Mouse (Mus musculus) limb, embryonic 15.5 days (tissue): ENCODE data around the gene Il6st. TPM values are rescaled to one million over a fixed set of nuclear protein-coding genes. Genes with fewer than 3 reads are reported as not detected.
"Not testable (repeated sequence)": the region's sequence is repeated elsewhere in the genome, so short reads cannot be mapped to it uniquely, and the experiment has no call there.

Experiments used
- ATAC-seq: fragments of 200-750 bp; cut with Nextera tagmentation; 2 replicates; pipeline ENCODE4 v1.8.0; 2017; ENCODE audit warnings: low read depth, moderate TSS enrichment; ENCODE audit not compliant: insufficient number of reproducible peaks, low FRiP score, low TSS enrichment
- H3K27ac ChIP-seq: fragments of 300-500 bp; sonication (generic); 2 replicates; pipeline ENCODE4 v1.5.1; 2015; ENCODE audit warnings: moderate library complexity, mild to moderate bottlenecking, inconsistent platforms
- H3K27me3 ChIP-seq: fragments of 300-500 bp; sonication (generic); 2 replicates; pipeline ENCODE4 v1.6.1; 2015; ENCODE audit warnings: inconsistent platforms
- H3K36me3 ChIP-seq: fragments of 300-500 bp; sonication (generic); 2 replicates; pipeline ENCODE4 v1.6.1; 2015; ENCODE audit warnings: inconsistent platforms
- H3K4me1 ChIP-seq: fragments of 300-500 bp; sonication (generic); 2 replicates; pipeline ENCODE4 v1.6.1; 2015; ENCODE audit warnings: inconsistent platforms
- H3K4me2 ChIP-seq: fragments of 300-500 bp; sonication (generic); 2 replicates; pipeline ENCODE4 v1.6.1; 2015; ENCODE audit warnings: mild to moderate bottlenecking, inconsistent platforms
- H3K4me3 ChIP-seq: fragments of 300-500 bp; sonication (generic); 2 replicates; pipeline ENCODE4 v1.5.1; 2015; ENCODE audit warnings: mild to moderate bottlenecking, inconsistent platforms
- H3K9ac ChIP-seq: fragments of 300-500 bp; sonication (generic); 2 replicates; pipeline ENCODE4 v1.6.1; 2015; ENCODE audit warnings: inconsistent platforms
- H3K9me3 ChIP-seq: fragments of 300-500 bp; sonication (generic); 2 replicates; pipeline ENCODE4 v1.6.1; 2016; ENCODE audit warnings: inconsistent platforms
- WGBS: fragments of 180-500 bp; shearing (Covaris S2); methylation state at CpG from one replicate; pipeline ENCODE4 v1.1.7; 2015; 5-methylcytosine and 5-hydroxymethylcytosine counted together
- polyA plus RNA-seq: library from polyadenylated mRNA; unstranded; fragments of >200 nt; fragmentation: Nextera tagmentation; extraction: Ambion mirVana; gene quantifications from 2 replicates; pipeline ENCODE4 v1.2.1, GENCODE M21; 2015

Il6st gene
- polyA plus RNA-seq: 39.5 and 40.2 TPM in 2 replicates

- Histone ChIP-seq H3K36me3 (no peaks in the 10 kb centered on the region), H3K4me2 (peak within 1 kb of the TSS; percentile 83), H3K9ac (peak within 1 kb of the TSS; percentile 86), H3K9me3 (no peaks in the 10 kb centered on the region), H3K4me3 (peak within 1 kb of the TSS; percentile 89), H3K27me3 (no peaks in the 10 kb centered on the region), H3K4me1 (peaks cover 21% of the 10 kb centered on the region; the same call in 1 of the 2 replicates), H3K27ac (peak within 1 kb of the TSS; percentile 90)
- ATAC-seq: peak; percentile 99
- under 1% methylated on average over 85 of the region's 85 CpGs for WGBS
Measured at GRCm38 (mm10) chr13:112463868-112464625, at the start of gene Il6st. Il6st (plus strand) TSS chr13:112464070.

DNA sequence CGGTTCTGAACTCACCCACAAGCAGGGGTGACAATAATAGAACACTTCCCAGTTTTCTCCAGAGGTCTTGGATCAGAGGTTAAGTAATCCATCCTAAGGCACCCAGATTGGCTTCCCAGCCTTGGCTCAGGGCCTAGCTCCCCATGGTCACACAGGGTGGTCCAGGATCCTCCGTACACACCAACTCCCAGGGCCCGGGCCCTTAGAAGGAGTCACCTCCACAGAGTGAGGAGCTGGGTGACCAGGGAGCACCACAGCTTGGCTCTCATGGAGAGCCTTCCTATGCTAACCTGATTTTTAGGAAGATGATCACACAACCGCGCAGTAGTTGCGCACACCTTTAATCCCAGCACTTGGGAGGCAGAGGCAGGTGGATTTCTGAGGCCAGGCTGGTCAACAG lies 48.0 kb upstream of the Il6st start:
- 84% methylated on average over 6 of the region's 6 CpGs for whole genome bisulfite sequencing
- Histone ChIP-seq H3K4me2 (no peak overlapping the region), H3K36me3 (no peaks in the 10 kb centered on the region), H3K4me1 (peaks cover 16% of the 10 kb centered on the region), H3K9ac (no peak overlapping the region), H3K27ac (peak overlapping the region; percentile 58; the same call in 1 of the 2 replicates), H3K4me3 (no peak overlapping the region), H3K9me3 (no peaks in the 10 kb centered on the region), H3K27me3 (no peaks in the 10 kb centered on the region)
- no peak for ATAC-seq

GRCm38 (mm10) chr13:112416410-112417162 lies 47.3 kb upstream of the Il6st start:
- WGBS: 10% methylated on average over 8 of the region's 8 CpGs
- Histone ChIP-seq H3K4me2 (0 out of 2 replicates have a peak overlapping the region, but pooled peaks have one; percentile 3), H3K27ac (peak overlapping the region; percentile 58), H3K36me3 (no peaks in the 10 kb centered on the region), H3K4me3 (no peak overlapping the region), H3K9me3 (no peaks in the 10 kb centered on the region), H3K27me3 (no peaks in the 10 kb centered on the region), H3K9ac (no peak overlapping the region), H3K4me1 (peaks cover 16% of the 10 kb centered on the region)
- 0 out of 2 replicates have a peak, but pooled peaks have one; percentile 59 for ATAC-seq

GRCm38 (mm10) chr13:112417163-112417523 lies 46.7 kb upstream of the Il6st start:
- Histone ChIP-seq H3K9me3 (no peaks in the 10 kb centered on the region), H3K4me1 (peaks cover 17% of the 10 kb centered on the region), H3K27me3 (no peaks in the 10 kb centered on the region), H3K36me3 (no peaks in the 10 kb centered on the region), H3K4me2 (no peak overlapping the region), H3K9ac (no peak overlapping the region), H3K4me3 (no peak overlapping the region), H3K27ac (peak overlapping the region; percentile 58)
- ATAC-seq: no peak
- WGBS: 25% methylated on average over 4 of the region's 4 CpGs

- Histone ChIP-seq H3K9ac (no peak overlapping the region), H3K9me3 (no peaks in the 10 kb centered on the region), H3K4me3 (no peak overlapping the region), H3K4me1 (peaks cover 19% of the 10 kb centered on the region), H3K4me2 (no peak overlapping the region), H3K27me3 (no peaks in the 10 kb centered on the region), H3K36me3 (no peaks in the 10 kb centered on the region), H3K27ac (no peak overlapping the region)
- ATAC-seq: no peak
- 69% methylated on average over 2 of the region's 2 CpGs for WGBS
Measured at GRCm38 (mm10) chr13:112417861-112418423, 45.9 kb upstream of the Il6st start.

GRCm38 (mm10) chr13:112418595-112418994 lies 45.3 kb upstream of the Il6st start:
- no peaks in the 10 kb centered on the region for H3K36me3 ChIP-seq
- 88% methylated on average over 4 of the region's 4 CpGs for WGBS
- peaks cover 19% of the 10 kb centered on the region for H3K4me1 ChIP-seq
- H3K27me3 ChIP-seq: no peaks in the 10 kb centered on the region
- ATAC-seq: no peak
- H3K9ac ChIP-seq: no peak overlapping the region
- H3K4me3 ChIP-seq: no peak overlapping the region
- H3K9me3 ChIP-seq: no peaks in the 10 kb centered on the region
- no peak overlapping the region for H3K27ac ChIP-seq
- H3K4me2 ChIP-seq: no peak overlapping the region

DNA sequence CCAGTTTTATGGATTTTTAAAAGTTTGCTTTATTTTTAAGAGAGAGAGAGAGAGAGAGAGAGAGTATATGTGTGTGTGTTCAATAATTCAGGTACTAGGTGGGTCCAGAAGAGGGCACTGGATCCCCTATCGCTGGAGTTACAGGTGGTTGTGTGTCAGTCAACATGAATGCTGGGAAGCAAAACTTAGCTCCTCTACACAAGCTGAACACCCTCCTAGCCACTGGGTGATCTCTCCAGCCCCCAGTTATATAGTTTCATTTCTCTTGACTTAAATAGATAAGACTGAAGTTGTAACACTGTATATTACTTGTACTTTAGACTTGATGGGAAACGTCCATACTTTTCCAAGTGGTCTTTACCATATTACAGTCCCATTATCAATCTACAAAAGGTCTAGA lies 39.7 kb upstream of the Il6st start:
- WGBS: 81% methylated on average over 2 of the region's 2 CpGs
- ATAC-seq: no peak
- H3K36me3 ChIP-seq: no peaks in the 10 kb centered on the region
- H3K4me3 ChIP-seq: no peak overlapping the region
- H3K27ac ChIP-seq: no peak overlapping the region
- H3K4me2 ChIP-seq: no peak overlapping the region
- H3K9ac ChIP-seq: no peak overlapping the region
- H3K9me3 ChIP-seq: no peaks in the 10 kb centered on the region
- no peaks in the 10 kb centered on the region for H3K27me3 ChIP-seq
- H3K4me1 ChIP-seq: 0 out of 2 replicates have a peak, but pooled peaks cover 3% of the 10 kb centered on the region

DNA sequence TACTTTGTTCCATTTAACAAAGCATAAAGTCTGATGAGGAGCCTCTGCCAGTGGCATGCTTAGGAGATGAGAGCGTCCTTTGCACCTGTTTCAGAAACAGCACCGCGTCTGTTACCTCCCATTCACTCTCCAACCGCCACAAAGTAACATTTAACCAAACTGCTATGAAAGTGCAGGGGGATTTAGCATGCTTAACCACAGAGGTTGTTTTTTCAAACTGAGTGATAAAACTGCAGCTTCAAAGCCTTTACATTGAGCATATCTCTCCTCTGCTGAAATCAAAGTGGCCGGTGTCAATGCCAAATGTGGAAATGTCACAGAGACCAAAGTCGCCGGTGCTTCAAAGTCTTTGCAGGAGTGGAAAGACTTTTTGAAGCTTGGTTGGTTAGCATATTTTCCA lies 39.2 kb upstream of the Il6st start:
- Histone ChIP-seq H3K9me3 (no peaks in the 10 kb centered on the region), H3K4me2 (no peak overlapping the region), H3K36me3 (no peaks in the 10 kb centered on the region), H3K4me1 (0 out of 2 replicates have a peak, but pooled peaks cover 3% of the 10 kb centered on the region), H3K27me3 (no peaks in the 10 kb centered on the region), H3K27ac (no peak overlapping the region), H3K4me3 (no peak overlapping the region), H3K9ac (no peak overlapping the region)
- WGBS: 68% methylated on average over 7 of the region's 7 CpGs
- no peak for ATAC-seq

DNA sequence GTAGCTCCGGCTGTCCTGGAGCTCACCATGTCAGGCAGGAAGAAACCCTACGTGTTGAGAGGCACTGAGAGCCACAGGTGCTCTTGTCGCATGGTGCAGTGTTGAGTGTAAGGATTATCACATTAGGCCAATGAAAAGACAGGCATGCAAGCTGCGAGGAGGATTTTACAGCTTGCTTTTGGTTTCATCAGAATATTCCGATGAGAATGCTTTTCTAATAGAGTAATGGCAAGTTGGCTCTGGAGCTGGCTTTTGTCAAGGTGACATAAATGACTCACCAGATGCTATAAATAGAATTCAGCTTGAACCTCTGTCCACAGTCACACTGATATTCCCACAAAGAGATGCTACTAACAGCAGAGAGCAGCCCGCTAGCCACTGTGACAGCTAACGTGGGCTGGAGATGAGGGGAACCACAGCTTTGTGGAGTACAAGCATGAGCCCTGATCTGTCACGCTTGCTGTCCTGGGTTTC lies 38.7 kb upstream of the Il6st start:
- ATAC-seq: no peak
- no peak overlapping the region for H3K9ac ChIP-seq
- H3K9me3 ChIP-seq: no peaks in the 10 kb centered on the region
- 0 out of 2 replicates have a peak, but pooled peaks cover 3% of the 10 kb centered on the region for H3K4me1 ChIP-seq
- H3K4me3 ChIP-seq: no peak overlapping the region
- no peaks in the 10 kb centered on the region for H3K36me3 ChIP-seq
- H3K27me3 ChIP-seq: no peaks in the 10 kb centered on the region
- 56% methylated on average over 8 of the region's 8 CpGs for WGBS
- no peak overlapping the region for H3K27ac ChIP-seq
- H3K4me2 ChIP-seq: no peak overlapping the region

- Histone ChIP-seq H3K27me3 (no peaks in the 10 kb centered on the region), H3K27ac (no peak overlapping the region), H3K4me3 (no peak overlapping the region), H3K36me3 (no peaks in the 10 kb centered on the region), H3K4me2 (no peak overlapping the region), H3K9ac (no peak overlapping the region), H3K4me1 (0 out of 2 replicates have a peak, but pooled peaks cover 3% of the 10 kb centered on the region), H3K9me3 (no peaks in the 10 kb centered on the region)
- 68% methylated on average over 13 of the region's 13 CpGs for WGBS
- no peak for ATAC-seq
Measured at GRCm38 (mm10) chr13:112426265-112427135, 37.4 kb upstream of the Il6st start.

GRCm38 (mm10) chr13:112427136-112427470 lies 36.8 kb upstream of the Il6st start:
- H3K27me3 ChIP-seq, H3K4me3 ChIP-seq, H3K4me2 ChIP-seq, ATAC-seq, H3K4me1 ChIP-seq, H3K9me3 ChIP-seq, H3K9ac ChIP-seq, H3K27ac ChIP-seq, H3K36me3 ChIP-seq: not testable (repeated sequence)
- WGBS: 91% methylated on average over 4 of the region's 4 CpGs
